Mouse (Mus musculus) B cell, adult 62 days (primary cell): ENCODE measurements around the gene Kir3dl2. TPM values are rescaled to one million over a fixed set of nuclear protein-coding genes. Genes with fewer than 3 reads are reported as not detected.

ENCODE experiments used
- total RNA-seq: library from RNA; stranded (reverse); gene quantifications from 4 replicates; pipeline ENCODE4 v1.2.4, GENCODE M21; 2023

Kir3dl2 gene
- total RNA-seq = not detected in 4 replicates

DNA sequence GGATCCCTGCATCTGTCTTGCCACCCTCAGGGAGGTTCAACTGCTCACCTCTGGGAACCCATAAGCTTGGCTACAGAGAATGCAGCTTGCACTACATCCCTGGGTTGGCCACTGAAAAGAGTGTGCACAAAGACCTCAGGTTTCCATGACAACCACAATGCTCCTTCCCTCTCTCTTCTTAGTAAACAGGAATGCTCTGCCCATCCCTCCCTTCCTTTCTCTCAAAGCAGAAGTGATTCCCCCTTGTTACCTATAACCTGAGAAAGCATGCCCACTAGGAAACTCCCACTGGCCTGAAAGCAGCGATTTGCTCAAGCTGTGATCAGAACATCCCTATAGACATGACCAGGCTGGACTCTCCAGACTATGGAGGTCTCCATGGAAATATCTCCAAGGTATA lies at the start of gene Kir3dl2:
Gene Kir3dl2 (minus strand): TSS at position 101 of the 400 bp plus-strand sequence.

DNA sequence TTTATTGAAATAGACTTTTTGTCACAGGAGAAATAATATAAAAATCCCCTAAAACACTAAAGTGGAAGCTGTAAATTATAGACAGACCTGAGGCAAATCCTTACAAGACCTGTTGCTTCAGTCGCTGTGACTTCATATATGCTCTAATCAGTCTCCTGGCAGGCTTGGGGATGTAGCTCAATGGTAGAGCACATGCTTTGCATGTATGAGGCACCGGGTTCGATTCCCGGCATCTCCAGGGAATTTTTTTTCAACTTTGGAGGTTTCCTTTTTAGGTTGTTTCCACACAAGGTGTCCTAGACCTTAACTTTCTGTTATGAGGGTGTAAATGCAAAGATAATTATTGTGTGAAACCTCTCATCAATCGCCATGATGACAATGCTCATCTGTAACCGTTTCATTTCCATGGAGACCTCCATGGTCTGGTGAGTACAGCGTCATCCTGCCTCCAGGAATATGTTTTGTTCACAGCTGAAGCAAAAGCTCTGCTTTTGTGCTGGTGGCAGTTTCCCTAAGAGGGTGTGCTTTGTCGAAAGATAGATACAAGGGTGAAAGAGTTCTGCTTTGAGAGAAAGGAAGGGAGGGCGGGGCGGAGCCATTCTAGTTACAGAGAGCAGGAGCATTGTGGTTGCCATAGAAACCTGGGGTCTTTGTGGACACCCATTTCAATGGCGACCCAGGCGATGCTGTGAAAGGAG lies 46.5 kb upstream of the Kir3dl2 start, which contains the start of gene Tceal3:
Gene Tceal3 (plus strand): TSS at position 644 of the 698 bp plus-strand sequence.

GRCm38 (mm10) chrX:136517699-136518098 lies 26.2 kb downstream of the Kir3dl2 start, which contains the start of gene Kir3dl1:
Gene Kir3dl1, plus strand, starts transcription at chrX:136517999.

Other genes with a start within 250 kb of the Kir3dl2 start
- gene Kir3dl1, start 26.1 kb downstream of the Kir3dl2 start, total RNA-seq = not detected in 4 replicates
- not detected in 4 replicates for gene Tceal3, start 46.8 kb upstream of the Kir3dl2 start, total RNA-seq
- gene Tceal1, start 163.9 kb upstream of the Kir3dl2 start, total RNA-seq = 0.26 to 0.31 TPM (median 0.27 TPM) in 3 of 4 replicates, not detected in the other
- gene Morf4l2, start 199.6 kb upstream of the Kir3dl2 start, total RNA-seq = 111 to 140 TPM (median 128 TPM) in 4 replicates
- not detected in 4 replicates for gene Glra4, start 236.1 kb upstream of the Kir3dl2 start, total RNA-seq